Mouse (Mus musculus) neural tube, embryonic 13.5 days (tissue): ENCODE data around the gene Ankef1. TPM values are rescaled to one million over a fixed set of nuclear protein-coding genes. Genes with fewer than 3 reads are reported as not detected.

Source experiments
- ATAC-seq: fragments of 200-750 bp; cut with Nextera tagmentation; 2 replicates; pipeline ENCODE4 v1.8.0; 2017; ENCODE audit warnings: low read depth, mild to moderate bottlenecking, moderate TSS enrichment, moderate library complexity
- H3K27ac ChIP-seq: fragments of 300-500 bp; sonication (generic); replicated peaks from 2 replicates; pipeline ENCODE4 v1.5.1; 2015; ENCODE audit warnings: moderate library complexity, mild to moderate bottlenecking, inconsistent platforms
- H3K27me3 ChIP-seq: fragments of 300-500 bp; sonication (generic); 2 replicates; pipeline ENCODE4 v1.6.1; 2015; ENCODE audit warnings: mild to moderate bottlenecking, inconsistent platforms
- H3K36me3 ChIP-seq: fragments of 300-500 bp; sonication (generic); 2 replicates; pipeline ENCODE4 v1.6.1; 2015; ENCODE audit warnings: mild to moderate bottlenecking, inconsistent platforms
- H3K4me1 ChIP-seq: fragments of 300-500 bp; sonication (generic); replicated peaks from 2 replicates; pipeline ENCODE4 v1.6.1; 2015; ENCODE audit warnings: inconsistent platforms
- H3K4me2 ChIP-seq: fragments of 300-500 bp; sonication (generic); 2 replicates; pipeline ENCODE4 v1.6.1; 2015; ENCODE audit warnings: inconsistent platforms, mild to moderate bottlenecking, moderate library complexity
- H3K4me3 ChIP-seq: fragments of 300-500 bp; sonication (generic); 2 replicates; pipeline ENCODE4 v1.5.1; 2015; ENCODE audit warnings: mild to moderate bottlenecking, inconsistent platforms
- H3K9ac ChIP-seq: fragments of 300-500 bp; sonication (generic); 2 replicates; pipeline ENCODE4 v1.6.1; 2015; ENCODE audit warnings: moderate library complexity, mild to moderate bottlenecking, inconsistent platforms
- H3K9me3 ChIP-seq: fragments of 300-500 bp; sonication (generic); 2 replicates; pipeline ENCODE4 v1.6.1; 2016; ENCODE audit warnings: inconsistent platforms
- WGBS: fragments of 180-500 bp; shearing (Covaris S2); methylation state at CpG from one replicate; pipeline ENCODE4 v1.1.7; 2015; 5-methylcytosine and 5-hydroxymethylcytosine counted together
- polyA plus RNA-seq: library from polyadenylated mRNA; unstranded; fragments of >200 nt; fragmentation: Nextera tagmentation; extraction: Ambion mirVana; gene quantifications from 2 replicates; pipeline ENCODE4 v1.2.1, GENCODE M21; 2015

Gene Ankef1
- polyA plus RNA-seq, 1 experiment from 2014 or later: 1.2 TPM

DNA sequence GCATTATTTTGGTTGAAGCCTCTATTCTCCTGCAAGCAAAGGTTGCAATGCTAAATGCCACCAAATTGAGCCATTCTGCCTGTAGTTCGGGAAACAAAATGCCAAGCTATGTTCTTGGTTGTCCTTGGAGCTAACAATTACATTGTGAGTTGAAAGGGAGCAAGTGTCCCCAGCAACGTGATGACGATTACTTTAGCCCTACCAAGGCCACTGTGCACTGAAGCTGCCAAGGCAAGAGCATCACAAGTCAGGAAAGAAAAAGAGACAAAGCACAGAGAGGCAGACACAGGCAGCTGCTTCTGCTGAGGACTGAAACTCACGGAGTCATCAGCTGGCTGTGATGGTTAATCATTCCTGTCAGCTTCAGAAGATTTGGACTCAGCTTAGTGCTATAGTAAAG is 99.5 kb downstream of the Ankef1 start:
- 65% methylated on average over 4 of the region's 4 CpGs for WGBS
- ATAC-seq: no peak
- Histone ChIP-seq H3K4me1 (peaks cover 8% of the 10 kb centered on the region; the same call in 1 of the 2 replicates), H3K4me2 (no peak overlapping the region), H3K27me3 (no peaks in the 10 kb centered on the region), H3K9ac (no peak overlapping the region), H3K4me3 (no peak overlapping the region), H3K36me3 (no peaks in the 10 kb centered on the region), H3K9me3 (no peaks in the 10 kb centered on the region), H3K27ac (no peak overlapping the region)

Other genes with a start within 250 kb of the Ankef1 start
- gene Pak7, start 113.9 kb upstream of the Ankef1 start, polyA plus RNA-seq: 29.8 and 30.9 TPM in 2 replicates
- 188 and 192 TPM in 2 replicates for gene Snap25, start 211.5 kb downstream of the Ankef1 start, polyA plus RNA-seq